Mouse (Mus musculus) cerebellum, adult 9-10 months (tissue): ENCODE measurements at regions not wholly inside any gene's neighbourhood (a gene's known extent, or its start where the extent isn't known, plus 50 kb on each side); places are given as distances from the start of the nearest gene placed in this dataset.

ENCODE experiments used
- DNase-seq: peaks from one replicate; pipeline ENCODE4 v3.0.0; 2022

GRCm38 (mm10) chr12:79966621-79967490 lies 146.0 kb downstream of the Zfp36l1 start:
- DNase-seq, result no peak

- DNase-seq, result no peak
Measured at GRCm38 (mm10) chr12:79966289-79966615, 146.6 kb downstream of the Zfp36l1 start.

GRCm38 (mm10) chr12:79965471-79966288 lies 147.1 kb downstream of the Zfp36l1 start:
- no peak for DNase-seq

GRCm38 (mm10) chr12:79963443-79964025 lies 149.3 kb downstream of the Zfp36l1 start:
- DNase-seq, result no peak

- DNase-seq, result no peak
Measured at GRCm38 (mm10) chr12:79962649-79963236, 150.1 kb downstream of the Zfp36l1 start.

- DNase-seq, result no peak
Measured at GRCm38 (mm10) chr12:79961881-79962280, 150.9 kb downstream of the Zfp36l1 start.

GRCm38 (mm10) chr12:79961076-79961475 lies 151.7 kb downstream of the Zfp36l1 start:
- DNase-seq, result no peak

GRCm38 (mm10) chr12:79960446-79960845 lies 152.4 kb downstream of the Zfp36l1 start:
- DNase-seq, result no peak

- no peak for DNase-seq
Measured at GRCm38 (mm10) chr12:79959540-79960305, 153.1 kb downstream of the Zfp36l1 start.

- DNase-seq, result no peak
Measured at GRCm38 (mm10) chr12:79957211-79957610, 155.6 kb downstream of the Zfp36l1 start.

- DNase-seq, result no peak
Measured at GRCm38 (mm10) chr12:79956351-79956750, 156.5 kb downstream of the Zfp36l1 start.

GRCm38 (mm10) chr12:79955501-79955900 lies 157.3 kb downstream of the Zfp36l1 start:
- DNase-seq, result no peak

- DNase-seq, result no peak
Measured at GRCm38 (mm10) chr12:79950579-79951112, 162.2 kb downstream of the Zfp36l1 start.

- DNase-seq, result no peak
Measured at GRCm38 (mm10) chr12:79949101-79949824, 163.6 kb downstream of the Zfp36l1 start.

- DNase-seq, result no peak
Measured at GRCm38 (mm10) chr12:79947574-79947973, 165.2 kb downstream of the Zfp36l1 start.

GRCm38 (mm10) chr12:79946777-79947176 lies 166.0 kb downstream of the Zfp36l1 start:
- DNase-seq, result no peak

GRCm38 (mm10) chr12:79945899-79946298 lies 166.9 kb downstream of the Zfp36l1 start:
- DNase-seq, result no peak

- DNase-seq, result no peak
Measured at GRCm38 (mm10) chr12:79944714-79945493, 167.9 kb downstream of the Zfp36l1 start.

- no peak for DNase-seq
Measured at GRCm38 (mm10) chr12:79944090-79944489, 168.7 kb downstream of the Zfp36l1 start.

GRCm38 (mm10) chr12:79942563-79943131 lies 170.2 kb downstream of the Zfp36l1 start:
- DNase-seq, result no peak
